Mouse (Mus musculus) lung, postnatal 0 days (tissue): Measurements from ENCODE around the gene Cfap57. TPM values are rescaled to one million over a fixed set of nuclear protein-coding genes. Genes with fewer than 3 reads are reported as not detected.

Experiments
- ATAC-seq: fragments of 200-750 bp; cut with Nextera tagmentation; 2 replicates; pipeline ENCODE4 v1.8.0; 2017; ENCODE audit warnings: moderate library complexity
- DNase-seq: peaks from one replicate; pipeline ENCODE4 v3.0.0-alpha.2; 2016; ENCODE audit warnings: low spot score
- H3K27ac ChIP-seq: fragments of 300-500 bp; sonication (generic); 2 replicates; pipeline ENCODE4 v1.5.1; 2014; ENCODE audit warnings: antibody characterized with exemption, mild to moderate bottlenecking, low read length, mixed read lengths
- H3K27me3 ChIP-seq: fragments of 300-500 bp; sonication (generic); replicated peaks from 2 replicates; pipeline ENCODE4 v1.6.1; 2014; ENCODE audit warnings: low read length, mixed read lengths; ENCODE audit not compliant: insufficient read depth
- H3K36me3 ChIP-seq: fragments of 300-500 bp; sonication (generic); 2 replicates; pipeline ENCODE4 v1.6.1; 2014; ENCODE audit warnings: low read length, mixed read lengths; ENCODE audit not compliant: insufficient read depth
- H3K4me1 ChIP-seq: fragments of 300-500 bp; sonication (generic); 2 replicates; pipeline ENCODE4 v1.6.1; 2014; ENCODE audit warnings: antibody characterized with exemption, low read depth, low read length, mixed read lengths; ENCODE audit not compliant: insufficient read depth
- H3K4me2 ChIP-seq: fragments of 300-500 bp; sonication (generic); replicated peaks from 2 replicates; pipeline ENCODE4 v1.6.1; 2014; ENCODE audit warnings: low read depth, mild to moderate bottlenecking, low read length, moderate library complexity, mixed read lengths
- H3K4me3 ChIP-seq: fragments of 300-500 bp; sonication (generic); 2 replicates; pipeline ENCODE4 v1.5.1; 2014; ENCODE audit warnings: low read depth, low read length
- H3K9ac ChIP-seq: fragments of 300-500 bp; sonication (generic); replicated peaks from 2 replicates; pipeline ENCODE4 v1.6.1; 2014; ENCODE audit warnings: low read depth, mild to moderate bottlenecking
- H3K9me3 ChIP-seq: fragments of 300-500 bp; sonication (generic); 2 replicates; pipeline ENCODE4 v1.6.1; 2016; ENCODE audit warnings: low read length, mixed read lengths
- CTCF ChIP-seq: IDR thresholded peaks from 2 replicates; pipeline ENCODE4 v1.5.1; 2016; ENCODE audit warnings: antibody characterized with exemption, mild to moderate bottlenecking
- EP300 ChIP-seq: IDR thresholded peaks from 2 replicates; pipeline ENCODE4 v1.6.1; 2016; ENCODE audit warnings: antibody characterized with exemption, mild to moderate bottlenecking, control low read depth
- WGBS: fragments of 180-500 bp; shearing (Covaris S2); extraction: QIAGEN DNeasy Blood & Tissue Kit; methylation state at CpG from one replicate; pipeline ENCODE4 v1.1.7; 2014; 5-methylcytosine and 5-hydroxymethylcytosine counted together
- polyA plus RNA-seq: library from polyadenylated mRNA; unstranded; fragments of >200 nt; fragmentation: Nextera tagmentation; extraction: Ambion mirVana; gene quantifications from 2 replicates; pipeline ENCODE4 v1.2.1, GENCODE M21; 2015

The Cfap57 gene
- 1.7 and 2.1 TPM in 2 replicates for polyA plus RNA-seq

DNA sequence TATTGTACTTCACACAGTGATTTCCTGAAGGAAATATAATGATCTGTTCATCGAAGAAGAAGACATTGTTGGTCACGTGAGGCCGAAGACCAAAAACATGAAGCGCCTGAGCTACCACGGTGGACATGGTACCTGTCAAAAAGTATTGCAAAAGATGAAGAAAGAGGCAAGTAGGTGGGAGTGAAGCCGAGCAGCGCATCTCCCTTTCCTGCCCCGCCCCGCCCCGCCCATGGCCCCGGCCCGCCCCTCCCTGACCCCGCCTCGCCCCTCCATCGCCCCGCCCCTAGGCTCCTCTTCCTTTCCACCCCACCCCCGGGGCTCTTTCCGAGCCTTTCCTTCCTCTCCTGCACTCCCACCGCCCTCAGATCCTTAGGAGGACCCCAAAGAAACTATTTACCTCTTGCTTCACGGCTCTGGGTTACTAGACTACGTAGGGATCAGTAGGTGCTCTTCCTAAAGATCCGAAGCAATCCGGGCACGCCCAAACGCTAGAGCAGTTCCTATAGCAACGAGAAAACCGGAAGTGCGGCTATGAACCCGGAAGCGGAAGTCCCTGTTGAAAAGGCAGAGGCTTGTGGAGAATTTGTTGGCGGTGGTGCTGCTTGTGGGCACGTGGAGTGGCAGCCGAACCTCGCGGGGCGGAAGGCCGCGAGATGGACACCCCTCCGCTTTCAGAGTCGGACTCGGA, at the start of gene Cfap57, which contains the start of gene Ebna1bp2:
TSS of gene Cfap57 (minus strand) at position 499 of the 688 bp plus-strand sequence.
TSS of gene Ebna1bp2 (plus strand) at position 521 of the 688 bp plus-strand sequence.
- TF ChIP-seq EP300 = peak; percentile 57; the same call in 1 of the 2 replicates
- TF ChIP-seq CTCF = no peak
- H3K4me2 ChIP-seq = peak within 1 kb of the TSS; percentile 78
- DNase-seq (peak; percentile 96), ATAC-seq (peak; percentile 97)
- 0 out of 2 replicates have a peak, but pooled peaks cover 6% of the 10 kb centered on the region for H3K4me1 ChIP-seq
- peaks cover 21% of the 10 kb centered on the region; the same call in 1 of the 2 replicates for H3K36me3 ChIP-seq
- WGBS = under 1% methylated on average over 33 of the region's 41 CpGs
- H3K9me3 ChIP-seq = no peaks in the 10 kb centered on the region
- no peaks in the 10 kb centered on the region for H3K27me3 ChIP-seq
- peak within 1 kb of the TSS; percentile 55 for H3K9ac ChIP-seq
- H3K4me3 ChIP-seq = peak within 1 kb of the TSS; percentile 68
- H3K27ac ChIP-seq = peak within 1 kb of the TSS; percentile 20; the same call in 1 of the 2 replicates

DNA sequence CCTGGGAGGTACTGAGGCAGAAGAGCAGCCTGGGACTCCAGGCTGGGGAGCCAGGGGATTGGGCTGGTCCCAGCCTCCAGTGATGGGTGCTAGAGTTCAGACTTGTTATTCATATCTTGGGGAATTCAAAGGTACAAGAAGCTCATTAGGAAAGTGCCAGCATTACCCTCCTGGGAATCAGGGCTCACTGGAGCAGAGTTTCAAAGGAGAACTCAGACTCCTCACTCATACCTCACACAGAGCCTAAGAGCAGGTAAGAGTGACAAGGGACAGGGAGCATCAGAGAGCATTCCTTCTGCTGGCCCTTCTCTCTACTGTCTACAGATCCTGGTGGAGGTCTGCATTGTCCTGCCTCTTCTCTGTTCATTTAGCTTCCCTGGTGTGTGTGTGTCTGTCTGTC, 38.1 kb upstream of the Cfap57 start, which contains the start of gene Olfr62:
TSS of gene Olfr62 (plus strand) at position 301 of the 400 bp plus-strand sequence.
- H3K27me3 ChIP-seq = no peaks in the 10 kb centered on the region
- H3K9ac ChIP-seq = no peak within 1 kb of the TSS
- ATAC-seq (no peak), DNase-seq (no peak)
- no peak within 1 kb of the TSS for H3K4me2 ChIP-seq
- no peak within 1 kb of the TSS for H3K4me3 ChIP-seq
- no peaks in the 10 kb centered on the region for H3K36me3 ChIP-seq
- TF ChIP-seq CTCF = no peak
- TF ChIP-seq EP300 = no peak
- no peaks in the 10 kb centered on the region for H3K4me1 ChIP-seq
- H3K9me3 ChIP-seq = no peaks in the 10 kb centered on the region
- no peak within 1 kb of the TSS for H3K27ac ChIP-seq

DNA sequence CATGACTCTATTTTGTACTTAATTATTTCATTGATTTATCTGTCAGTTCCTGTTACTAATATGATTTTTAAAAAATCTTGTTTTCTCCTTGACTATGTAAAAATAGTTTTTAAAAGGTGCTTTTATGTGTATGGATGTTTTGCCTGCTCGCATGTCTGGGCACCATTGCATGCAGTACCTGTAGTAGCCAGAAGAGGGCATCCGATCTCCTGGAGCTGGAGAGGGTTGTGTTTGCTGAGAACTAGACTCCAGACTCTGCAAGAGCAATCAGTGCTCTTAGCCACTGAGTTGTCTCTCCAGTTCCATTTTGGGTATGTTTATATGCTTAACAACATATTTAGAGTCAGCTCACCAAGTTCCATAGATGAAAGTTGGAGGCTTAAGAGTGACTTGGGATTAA, 24.7 kb upstream of the Cfap57 start:
- no peak overlapping the region for H3K27ac ChIP-seq
- 6% methylated on average over 2 of the region's 2 CpGs for WGBS
- peak; percentile 22 for DNase-seq
- no peaks in the 10 kb centered on the region for H3K9me3 ChIP-seq
- no peaks in the 10 kb centered on the region for H3K36me3 ChIP-seq
- no peak overlapping the region for H3K4me2 ChIP-seq
- H3K4me3 ChIP-seq = no peak overlapping the region
- H3K9ac ChIP-seq = no peak overlapping the region
- no peaks in the 10 kb centered on the region for H3K27me3 ChIP-seq
- no peaks in the 10 kb centered on the region for H3K4me1 ChIP-seq
- ATAC-seq = no peak
- TF ChIP-seq EP300 (no peak), CTCF (peak; percentile 84)

DNA sequence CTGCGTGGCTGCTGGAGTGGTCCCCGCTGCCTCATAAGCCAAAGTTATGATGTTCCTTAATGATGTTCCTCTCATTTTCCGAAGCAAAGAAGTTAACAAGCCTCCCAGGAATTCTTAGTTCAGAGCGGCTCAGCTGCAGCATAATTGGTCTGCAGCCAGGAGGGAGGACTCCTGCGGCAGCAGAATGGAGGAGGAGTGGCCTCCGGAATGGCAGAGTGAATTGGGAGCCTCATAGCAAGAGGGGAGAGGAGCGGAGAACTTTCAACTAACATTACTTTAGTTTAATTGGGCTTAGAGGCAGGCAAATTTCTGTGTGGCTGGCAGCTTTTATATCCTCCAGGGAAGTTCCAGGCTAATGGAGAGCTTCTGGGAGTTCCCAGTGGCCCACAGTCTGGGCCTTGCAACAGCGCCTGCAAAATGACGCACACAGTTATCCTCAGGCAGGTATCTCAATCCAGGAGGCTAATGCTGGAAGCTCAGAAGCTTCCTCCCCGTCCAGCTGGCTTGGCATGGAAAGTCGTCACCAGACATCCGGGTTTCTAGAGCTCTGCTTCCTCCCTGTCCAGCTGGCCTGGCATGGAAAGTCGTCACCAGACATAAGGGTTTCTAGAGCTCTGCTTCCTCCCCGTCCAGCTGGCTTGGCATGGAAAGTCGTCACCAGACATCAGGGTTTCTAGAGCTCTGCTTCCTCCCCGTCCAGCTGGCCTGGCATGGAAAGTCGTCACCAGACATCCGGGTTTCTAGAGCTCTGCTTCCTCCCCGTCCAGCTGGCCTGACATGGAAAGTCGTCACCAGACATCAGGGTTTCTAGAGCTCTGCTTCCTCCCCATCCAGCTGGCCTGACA, 22.0 kb upstream of the Cfap57 start:
- DNase-seq = peak; percentile 55
- H3K4me2 ChIP-seq = no peak overlapping the region
- no peak overlapping the region for H3K27ac ChIP-seq

DNA sequence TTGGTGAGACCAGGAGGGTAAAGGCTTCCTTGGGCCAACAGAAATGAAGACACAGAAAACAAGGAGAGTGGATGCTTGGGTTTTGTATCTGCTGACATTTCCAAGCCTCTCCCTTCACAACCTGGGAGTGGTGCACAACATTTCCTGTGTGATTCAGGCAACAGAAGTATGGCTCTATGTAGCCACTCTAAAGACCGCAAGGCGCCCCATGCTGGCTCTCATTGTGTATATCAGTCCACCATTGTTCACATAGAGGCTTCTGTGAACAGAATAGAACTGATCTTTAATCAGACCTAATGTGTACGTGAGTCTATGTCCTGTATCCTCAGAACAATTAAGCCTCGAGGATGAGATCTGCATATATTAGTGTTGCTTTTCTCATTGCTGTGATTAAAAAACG, 9.7 kb upstream of the Cfap57 start:
- ATAC-seq (no peak), DNase-seq (no peak)
- Histone ChIP-seq H3K4me3 (no peak overlapping the region), H3K27me3 (no peaks in the 10 kb centered on the region), H3K9me3 (no peaks in the 10 kb centered on the region), H3K9ac (no peak overlapping the region), H3K4me1 (no peaks in the 10 kb centered on the region), H3K27ac (no peak overlapping the region), H3K36me3 (peaks cover 17% of the 10 kb centered on the region; the same call in 1 of the 2 replicates), H3K4me2 (no peak overlapping the region)
- TF ChIP-seq EP300 (no peak), CTCF (no peak)
- WGBS = 91% methylated on average over 5 of the region's 5 CpGs

More for the DNA sequence above, 22.0 kb upstream of the Cfap57 start:
- no peaks in the 10 kb centered on the region for H3K9me3 ChIP-seq
- TF ChIP-seq EP300 (no peak), CTCF (no peak)
- H3K4me1 ChIP-seq = no peaks in the 10 kb centered on the region
- no peak for ATAC-seq
- H3K4me3 ChIP-seq = no peak overlapping the region
- no peaks in the 10 kb centered on the region for H3K27me3 ChIP-seq
- WGBS = 33% methylated on average over 20 of the region's 20 CpGs
- no peaks in the 10 kb centered on the region for H3K36me3 ChIP-seq
- H3K9ac ChIP-seq = no peak overlapping the region

DNA sequence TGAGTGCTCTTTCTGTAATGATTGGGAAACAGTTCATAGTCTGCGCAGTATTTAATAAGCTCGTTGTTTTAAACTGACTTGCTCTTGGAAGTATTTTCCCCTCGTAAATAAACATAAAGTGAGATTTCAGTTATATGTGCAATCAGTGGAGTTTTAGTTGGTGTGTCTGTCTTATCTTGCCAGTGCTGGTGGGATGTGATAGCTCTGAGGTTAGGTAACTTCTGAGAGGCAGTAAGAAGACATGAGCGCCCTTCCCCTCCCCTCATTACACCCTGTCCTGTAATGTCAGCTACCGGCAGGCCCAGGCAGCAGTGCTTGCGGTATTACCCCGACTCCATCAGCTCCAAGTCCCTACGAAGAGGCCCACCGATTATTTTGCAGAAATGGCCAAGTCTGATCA, 1.2 kb upstream of the Cfap57 start:
- no peak for ATAC-seq
- Histone ChIP-seq H3K4me3 (no peak overlapping the region), H3K27me3 (no peaks in the 10 kb centered on the region), H3K4me1 (0 out of 2 replicates have a peak, but pooled peaks cover 6% of the 10 kb centered on the region), H3K36me3 (peaks cover 28% of the 10 kb centered on the region; the same call in 1 of the 2 replicates), H3K4me2 (peak overlapping the region; percentile 78), H3K27ac (no peak overlapping the region), H3K9ac (peak overlapping the region; percentile 55; the same call in 1 of the 2 replicates), H3K9me3 (no peaks in the 10 kb centered on the region)
- DNase-seq = no peak
- no peak for TF ChIP-seq EP300
- TF ChIP-seq CTCF = no peak
- WGBS = 80% methylated on average over 9 of the region's 9 CpGs
